Comparison of ENCODE assay signal across 30 mouse cellular contexts in genomic region chr12:17791111-17791510, GRCm38 (mm10).
"Had no signal": no experiment of that assay in that cellular context is flagged by ENCODE, and none has a peak within 500 bp of the region (broad histone marks: within the 10 kb centered on the region; RNA-seq: fewer than 3 reads in every experiment).

No protein-coding gene starts in this region.

- H3K27me3 ChIP-seq: heart, embryonic 12.5 days; heart, embryonic 13.5 days; heart, embryonic 15.5 days; hindbrain, embryonic 12.5 days; hindbrain, embryonic 13.5 days; hindbrain, embryonic 15.5 days; intestine, embryonic 15.5 days; kidney, embryonic 15.5 days had no signal

- DNase-seq: heart, postnatal 10 days; heart, postnatal 14 days; heart, postnatal 36 days; heart, postnatal 4 days; kidney, adult 11 months; kidney, adult 18-20 months; kidney, adult 2 months; kidney, adult 8-10 months; kidney, adult 9 months; kidney, postnatal 10 days; kidney, postnatal 14 days; kidney, postnatal 25 days; kidney, postnatal 36 days; kidney, postnatal 4 days; layer of hippocampus, adult 9-11 months; layer of hippocampus, postnatal 36 days had no signal

- H3K4me3 ChIP-seq: heart, embryonic 12.5 days; heart, embryonic 13.5 days; heart, embryonic 15.5 days; hindbrain, embryonic 10.5 days; hindbrain, embryonic 12.5 days; hindbrain, embryonic 13.5 days; hindbrain, embryonic 15.5 days; intestine, embryonic 15.5 days; kidney, embryonic 15.5 days; layer of hippocampus, adult 2 months; left cerebral cortex, adult 2 months had no signal

- H3K4me1 ChIP-seq: heart, embryonic 12.5 days; heart, embryonic 13.5 days; heart, embryonic 15.5 days; hindbrain, embryonic 10.5 days; hindbrain, embryonic 12.5 days; hindbrain, embryonic 13.5 days; hindbrain, embryonic 15.5 days; intestine, embryonic 15.5 days; kidney, embryonic 15.5 days had no signal

- H3K36me3 ChIP-seq: heart, embryonic 15.5 days; hindbrain, embryonic 15.5 days; intestine, embryonic 15.5 days had no signal

- H3K9me3 ChIP-seq: heart, embryonic 12.5 days; heart, embryonic 13.5 days; heart, embryonic 15.5 days; hindbrain, embryonic 10.5 days; hindbrain, embryonic 12.5 days; hindbrain, embryonic 13.5 days; hindbrain, embryonic 15.5 days; intestine, embryonic 15.5 days; kidney, embryonic 15.5 days had no signal

- H3K27ac ChIP-seq: heart, embryonic 13.5 days; heart, embryonic 15.5 days; hindbrain, embryonic 10.5 days; hindbrain, embryonic 12.5 days; hindbrain, embryonic 13.5 days; hindbrain, embryonic 14.5 days; hindbrain, embryonic 15.5 days; hindbrain, postnatal 0 days; intestine, embryonic 15.5 days; kidney, embryonic 15.5 days; kidney, postnatal 0 days; layer of hippocampus, adult 2 months; left cerebral cortex, adult 2 months had no signal
